Comparison of ENCODE assay signal across 30 mouse cellular contexts in genomic region chr1:128463478-128463877, GRCm38 (mm10). TPM values are rescaled to one million over a fixed set of nuclear protein-coding genes. Genes with fewer than 3 reads are reported as not detected.
A peak's percentile ranks its signal among the peaks of the same experiment; 100 is the strongest.
DNase-seq lines count a peak whose midpoint lies in the region; ATAC-seq and TF ChIP-seq lines count a peak whose summit lies in the region.
"Had no signal": no experiment of that assay in that cellular context is flagged by ENCODE, and none has a peak within 500 bp of the region (broad histone marks: within the 10 kb centered on the region; RNA-seq: fewer than 3 reads in every experiment).

No protein-coding gene starts in this region.

- DNase-seq in liver, postnatal 0 days = no peak
- no peak for DNase-seq in liver, embryonic 11.5 days (ENCODE audit: low spot score)
- DNase-seq in lung, adult 2 months = no peak
- DNase-seq in cerebellum, postnatal 4 days (ENCODE audit: low spot score in 2 of 2) = no peak
- DNase-seq in urinary bladder, postnatal 25 days (ENCODE audit: low spot score) = no peak
- DNase-seq in frontal cortex, postnatal 25 days (ENCODE audit: low spot score in 2 of 2) = no peak
- DNase-seq: adrenal gland, postnatal 10 days; adrenal gland, postnatal 36 days; B cell, adult 2 months; cerebellum, adult 11 months; cerebellum, adult 2 months; cerebellum, adult 9-11 months; cerebellum, postnatal 25 days; gastrocnemius, adult 2 months; gastrocnemius, postnatal 25 days; heart, adult 2 months; heart, postnatal 14 days had no signal

- H3K4me2 ChIP-seq in liver, postnatal 0 days (ENCODE audit: low read depth, low read length) = 0 out of 2 replicates have a peak overlapping the region, but pooled peaks have one; percentile 9
- H3K4me2 ChIP-seq in liver, embryonic 11.5 days = no peak overlapping the region
- H3K4me2 ChIP-seq: forebrain, embryonic 13.5 days; heart, embryonic 13.5 days; hindbrain, embryonic 13.5 days had no signal

- H3K27ac ChIP-seq in liver, postnatal 0 days (ENCODE audit: low read depth) = peak overlapping the region; percentile 48
- no peak overlapping the region for H3K27ac ChIP-seq in liver, embryonic 11.5 days (ENCODE audit: low read depth, low read length)
- H3K27ac ChIP-seq: forebrain, embryonic 10.5 days; forebrain, embryonic 13.5 days; gastrocnemius, adult 2 months; heart, adult 2 months; heart, embryonic 10.5 days; heart, embryonic 13.5 days; hindbrain, embryonic 13.5 days had no signal

- TF ChIP-seq POLR2A in lung, adult 2 months (IDR thresholded peaks at IDR 0.05; ENCODE audit: borderline replicate concordance, extremely low read depth, low read depth, low read length) = no peak

- no peaks in the 10 kb centered on the region for H3K9me3 ChIP-seq in liver, postnatal 0 days (ENCODE audit: low read length)
- no peaks in the 10 kb centered on the region for H3K9me3 ChIP-seq in liver, embryonic 11.5 days (ENCODE audit: control insufficient read depth, low read length)
- H3K9me3 ChIP-seq: forebrain, embryonic 10.5 days; forebrain, embryonic 13.5 days; G1E; heart, embryonic 10.5 days; heart, embryonic 13.5 days; hindbrain, embryonic 10.5 days; hindbrain, embryonic 13.5 days had no signal

- TF ChIP-seq EP300 in liver, postnatal 0 days (IDR thresholded peaks at IDR 0.05; ENCODE audit: low read depth) = no peak

- TF ChIP-seq CTCF in liver, postnatal 0 days (IDR thresholded peaks at IDR 0.05; ENCODE audit: low read depth) = no peak
- TF ChIP-seq CTCF in lung, adult 2 months (IDR thresholded peaks at IDR 0.05; ENCODE audit: insufficient read depth, low read length) = no peak

- H3K9ac ChIP-seq in liver, postnatal 0 days (replicated peaks) = no peak overlapping the region
- no peak overlapping the region for H3K9ac ChIP-seq in liver, embryonic 11.5 days (ENCODE audit: low read depth, low read length)
- H3K9ac ChIP-seq: forebrain, embryonic 13.5 days; heart, embryonic 13.5 days; hindbrain, embryonic 13.5 days had no signal

- no peaks in the 10 kb centered on the region for H3K27me3 ChIP-seq in liver, postnatal 0 days (ENCODE audit: insufficient read depth, low read length)
- no peaks in the 10 kb centered on the region for H3K27me3 ChIP-seq in liver, embryonic 11.5 days (replicated peaks; ENCODE audit: control insufficient read depth, insufficient read depth, low read length)
- H3K27me3 ChIP-seq: CH12.LX; forebrain, embryonic 13.5 days; heart, embryonic 13.5 days; hindbrain, embryonic 13.5 days had no signal

- no peaks in the 10 kb centered on the region for H3K36me3 ChIP-seq in liver, postnatal 0 days (replicated peaks; ENCODE audit: insufficient read depth, low read length)
- no peaks in the 10 kb centered on the region for H3K36me3 ChIP-seq in liver, embryonic 11.5 days (ENCODE audit: control insufficient read depth, insufficient read depth, low read length)
- H3K36me3 ChIP-seq: forebrain, embryonic 10.5 days; G1E; heart, embryonic 10.5 days; heart, embryonic 13.5 days; hindbrain, embryonic 10.5 days; hindbrain, embryonic 13.5 days had no signal

- no peak for ATAC-seq in liver, postnatal 0 days
- no peak for ATAC-seq in liver, embryonic 11.5 days (replicated peaks; ENCODE audit: low FRiP score)
- ATAC-seq in hematopoietic stem cell, adult 5-6 weeks (replicated peaks in 1 of 2; ENCODE audit: insufficient read depth in 1 of 2, low FRiP score in 2 of 2, low TSS enrichment in 1 of 2, low read depth in 1 of 2, poor library complexity in 2 of 2, severe bottlenecking in 2 of 2) = peak; percentile 76 to 78; a peak in 3 of 4 replicates
- peak; percentile 64 for ATAC-seq in monocyte, adult 5-6 weeks (replicated peaks; ENCODE audit: insufficient number of reproducible peaks, low FRiP score, low TSS enrichment, poor library complexity, severe bottlenecking)
- ATAC-seq: forebrain, embryonic 13.5 days; forebrain, embryonic 16.5 days; hindbrain, embryonic 16.5 days; Patski had no signal

- no peak overlapping the region for H3K4me3 ChIP-seq in liver, postnatal 0 days (ENCODE audit: low read depth, low read length)
- H3K4me3 ChIP-seq in liver, embryonic 11.5 days (ENCODE audit: low read depth, low read length) = no peak overlapping the region
- H3K4me3 ChIP-seq in lung, adult 2 months (replicated peaks; ENCODE audit: extremely low read depth, low read depth, low read length) = no peak overlapping the region
- H3K4me3 ChIP-seq: forebrain, embryonic 10.5 days; forebrain, embryonic 13.5 days; gastrocnemius, adult 2 months; heart, adult 2 months; heart, embryonic 10.5 days; heart, embryonic 13.5 days; hindbrain, embryonic 10.5 days; hindbrain, embryonic 13.5 days had no signal

- 38% methylated on average over 5 of the region's 5 CpGs for WGBS in liver, postnatal 0 days (ENCODE audit: insufficient replicate concordance)
- WGBS in liver, embryonic 11.5 days = 65% methylated on average over 5 of the region's 5 CpGs
- 76% methylated on average over 5 of the region's 5 CpGs for WGBS in lung, adult 2 months

- peaks cover 4% of the 10 kb centered on the region; the same call in 1 of the 2 replicates for H3K4me1 ChIP-seq in liver, postnatal 0 days (ENCODE audit: insufficient read depth)
- no peaks in the 10 kb centered on the region for H3K4me1 ChIP-seq in liver, embryonic 11.5 days (replicated peaks; ENCODE audit: control insufficient read depth, insufficient read depth, low read length)
- H3K4me1 ChIP-seq in lung, adult 2 months (ENCODE audit: control insufficient read depth, insufficient read depth, low read length) = 0 out of 2 replicates have a peak, but pooled peaks cover 2% of the 10 kb centered on the region
- H3K4me1 ChIP-seq: forebrain, embryonic 13.5 days; heart, embryonic 10.5 days; heart, embryonic 13.5 days had no signal

RNA-seq across cellular contexts. Expression of gene Dars, which starts 46.3 kb away (rescaled TPM):
- polyA plus RNA-seq in liver, postnatal 0 days (2015; fragmentation: Nextera tagmentation; extraction: Ambion mirVana) = 73.4 and 75.2 TPM in 2 replicates
- 156 and 171 TPM in 2 replicates for polyA plus RNA-seq in liver, embryonic 11.5 days (2014; fragmentation: Nextera tagmentation; extraction: Ambion mirVana)
- total RNA-seq in hematopoietic stem cell, adult 5-6 weeks (2017) = 224 and 253 TPM in 2 replicates
- total RNA-seq in monocyte, adult 5-6 weeks (2017) = 92.1 to 108 TPM (median 101 TPM) in 3 replicates
- 8.9 and 12.2 TPM in 2 replicates for polyA plus RNA-seq in lung, adult 2 months (2012; rRNA removed)

Comparison
In these comparisons a context has a peak if more than half of its experiments do, and no peak if none do; other contexts are left out.
1. ATAC-seq: peak in hematopoietic stem cell, adult 5-6 weeks (2 of 2) and monocyte, adult 5-6 weeks (single experiment); none in liver, postnatal 0 days (single experiment) and liver, embryonic 11.5 days (single experiment).